Mouse (Mus musculus) hindbrain, embryonic 15.5 days (tissue): Measurements from ENCODE around the gene Kansl1. TPM values are rescaled to one million over a fixed set of nuclear protein-coding genes. Genes with fewer than 3 reads are reported as not detected.

Experiments
- ATAC-seq: fragments of 200-750 bp; cut with Nextera tagmentation; 2 replicates; pipeline ENCODE4 v1.8.0; 2017; ENCODE audit warnings: low read depth, moderate number of reproducible peaks, moderate TSS enrichment; ENCODE audit not compliant: low FRiP score
- H3K27ac ChIP-seq: fragments of 300-500 bp; sonication (generic); replicated peaks from 2 replicates; pipeline ENCODE4 v1.5.1; 2015; ENCODE audit warnings: mild to moderate bottlenecking, inconsistent platforms
- H3K27me3 ChIP-seq: fragments of 300-500 bp; sonication (generic); 2 replicates; pipeline ENCODE4 v1.6.1; 2015; ENCODE audit warnings: control low read depth, inconsistent platforms
- H3K36me3 ChIP-seq: fragments of 300-500 bp; sonication (generic); 2 replicates; pipeline ENCODE4 v1.6.1; 2015; ENCODE audit warnings: control low read depth, inconsistent platforms
- H3K4me1 ChIP-seq: fragments of 300-500 bp; sonication (generic); replicated peaks from 2 replicates; pipeline ENCODE4 v1.6.1; 2015; ENCODE audit warnings: control low read depth, inconsistent platforms
- H3K4me2 ChIP-seq: fragments of 300-500 bp; sonication (generic); 2 replicates; pipeline ENCODE4 v1.6.1; 2015; ENCODE audit warnings: moderate library complexity, mild to moderate bottlenecking, inconsistent platforms
- H3K4me3 ChIP-seq: fragments of 300-500 bp; sonication (generic); 2 replicates; pipeline ENCODE4 v1.5.1; 2015; ENCODE audit warnings: mild to moderate bottlenecking, inconsistent platforms
- H3K9ac ChIP-seq: fragments of 300-500 bp; sonication (generic); 2 replicates; pipeline ENCODE4 v1.6.1; 2015; ENCODE audit warnings: inconsistent platforms
- H3K9me3 ChIP-seq: fragments of 300-500 bp; sonication (generic); 2 replicates; pipeline ENCODE4 v1.6.1; 2016; ENCODE audit warnings: control low read depth, inconsistent platforms
- WGBS: fragments of 180-500 bp; shearing (Covaris S2); methylation state at CpG from one replicate; pipeline ENCODE4 v1.1.7; 2015; 5-methylcytosine and 5-hydroxymethylcytosine counted together
- microRNA-seq: library from miRNA; unstranded; fragments of <30 nt; microRNA quantifications from one replicate; pipeline ENCODE4, GENCODE M21; 2016
- polyA plus RNA-seq: library from polyadenylated mRNA; unstranded; fragments of >200 nt; fragmentation: Nextera tagmentation; extraction: Ambion mirVana; gene quantifications from 2 replicates; pipeline ENCODE4 v1.2.1, GENCODE M21; 2015

Kansl1 gene
- polyA plus RNA-seq, 1 experiment from 2014 or later, result 29.0 TPM

DNA sequence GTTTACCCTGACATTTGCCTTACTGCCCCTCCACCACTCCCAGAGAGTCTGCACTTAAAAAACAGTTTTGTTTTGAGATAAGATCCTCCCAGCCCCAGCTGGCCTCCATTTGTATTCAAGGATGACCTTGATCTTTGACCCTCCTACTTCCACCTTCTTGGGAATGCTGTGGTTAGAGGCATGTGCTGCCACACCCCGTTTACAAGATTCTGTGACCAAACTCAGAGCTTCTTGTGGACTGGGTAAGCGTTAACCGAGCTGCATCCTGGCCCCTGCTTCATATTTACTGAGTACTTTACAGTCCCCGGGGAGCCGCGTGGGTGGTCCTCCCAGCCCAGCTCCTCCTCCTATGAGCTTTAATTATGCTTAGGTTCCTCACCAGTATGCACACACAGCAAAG lies 173.0 kb downstream of the Kansl1 start:
- 46% methylated on average over 6 of the region's 6 CpGs for WGBS
- H3K4me1 ChIP-seq, result no peaks in the 10 kb centered on the region
- no peak overlapping the region for H3K4me2 ChIP-seq
- no peak for ATAC-seq
- no peak overlapping the region for H3K27ac ChIP-seq
- no peaks in the 10 kb centered on the region for H3K27me3 ChIP-seq
- no peak overlapping the region for H3K4me3 ChIP-seq
- H3K36me3 ChIP-seq, result peaks cover 52% of the 10 kb centered on the region
- H3K9ac ChIP-seq, result no peak overlapping the region
- no peaks in the 10 kb centered on the region for H3K9me3 ChIP-seq

DNA sequence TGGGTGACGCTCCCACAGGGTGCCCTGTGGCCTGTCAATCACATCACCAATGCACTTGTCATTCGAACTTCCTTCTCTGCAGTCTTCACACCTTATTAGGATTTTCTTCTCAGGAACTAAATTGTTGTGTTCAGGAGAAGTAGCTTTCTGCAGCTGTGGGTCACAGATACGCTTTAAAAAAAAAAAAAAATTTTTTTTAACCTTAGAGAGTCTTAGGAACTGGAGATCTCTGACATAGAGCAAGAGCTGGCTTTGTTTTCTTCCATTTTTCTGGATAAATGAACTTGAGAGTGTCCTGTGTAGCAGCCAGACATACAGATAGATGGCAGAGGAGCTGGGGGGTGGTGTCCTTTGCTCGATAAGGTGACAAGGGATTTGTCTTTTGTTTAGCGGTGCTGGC lies 173.5 kb downstream of the Kansl1 start:
- Histone ChIP-seq H3K4me2 (no peak overlapping the region), H3K36me3 (peaks cover 52% of the 10 kb centered on the region), H3K9me3 (no peaks in the 10 kb centered on the region), H3K9ac (no peak overlapping the region), H3K27me3 (no peaks in the 10 kb centered on the region), H3K27ac (no peak overlapping the region), H3K4me1 (no peaks in the 10 kb centered on the region), H3K4me3 (no peak overlapping the region)
- ATAC-seq, result no peak
- WGBS, result 58% methylated on average over 5 of the region's 5 CpGs

DNA sequence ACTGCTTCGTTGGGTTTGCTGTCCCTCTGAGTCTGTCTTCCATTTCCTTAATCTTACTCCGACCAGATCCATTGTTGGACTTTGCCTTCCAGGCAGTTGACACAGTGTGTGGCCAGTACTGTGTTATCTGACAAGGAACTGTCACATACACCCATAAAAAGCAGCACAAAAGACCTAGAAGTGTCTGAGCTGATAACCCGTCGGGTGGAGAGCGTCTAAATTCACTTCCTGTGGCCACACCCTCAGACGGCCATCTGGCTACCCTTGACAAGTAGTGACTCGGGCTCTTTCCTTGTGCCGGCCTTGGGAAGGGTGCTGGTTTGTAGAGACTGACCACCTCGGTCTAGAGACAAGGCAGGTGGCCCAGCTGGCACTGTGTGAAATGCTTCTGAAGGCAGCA lies 175.4 kb downstream of the Kansl1 start:
- Histone ChIP-seq H3K4me2 (no peak overlapping the region), H3K4me1 (peaks cover 11% of the 10 kb centered on the region; the same call in 1 of the 2 replicates), H3K27ac (no peak overlapping the region), H3K9me3 (no peaks in the 10 kb centered on the region), H3K9ac (no peak overlapping the region), H3K27me3 (no peaks in the 10 kb centered on the region), H3K36me3 (peaks cover 43% of the 10 kb centered on the region; the same call in 1 of the 2 replicates), H3K4me3 (no peak overlapping the region)
- ATAC-seq, result no peak
- 85% methylated on average over 9 of the region's 9 CpGs for WGBS

DNA sequence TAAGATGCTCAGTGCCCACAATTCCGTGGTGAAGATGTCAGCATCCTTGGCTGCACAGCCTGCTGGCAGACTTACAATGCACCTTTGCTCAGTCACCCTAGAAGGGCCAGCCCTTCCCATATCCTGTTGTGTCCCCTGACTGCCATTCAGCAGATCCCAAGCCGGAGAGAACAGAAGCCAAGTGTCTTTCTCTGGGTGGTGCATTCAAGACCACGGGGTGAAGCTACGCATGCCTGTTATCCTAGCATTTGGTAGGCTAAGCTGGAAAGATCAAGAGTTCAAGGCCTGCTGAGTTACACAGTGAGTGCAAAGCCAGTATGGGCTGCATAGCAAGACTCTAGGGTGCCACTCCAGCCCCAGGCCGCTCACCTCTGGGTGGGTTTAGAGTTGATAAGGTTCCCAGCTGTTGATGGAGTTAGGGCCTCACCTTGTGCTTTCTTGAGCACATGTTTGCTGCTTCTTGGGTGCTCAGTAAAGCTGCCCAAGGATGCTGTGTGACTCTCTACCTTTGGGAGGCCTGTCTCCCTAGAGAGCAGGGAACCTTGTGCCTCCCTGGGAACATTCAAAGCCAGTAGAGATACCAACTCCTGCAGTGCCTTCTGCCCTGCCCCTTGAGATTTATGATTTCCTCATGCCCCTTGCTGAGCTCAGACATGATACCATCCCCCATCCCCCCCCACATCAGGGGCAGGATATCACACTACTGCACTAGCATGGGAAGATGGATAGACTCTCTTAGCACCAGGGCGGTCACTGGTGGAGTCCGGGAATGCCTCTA lies 176.0 kb downstream of the Kansl1 start:
- no peak overlapping the region for H3K9ac ChIP-seq
- H3K27me3 ChIP-seq, result no peaks in the 10 kb centered on the region
- peaks cover 11% of the 10 kb centered on the region; the same call in 1 of the 2 replicates for H3K4me1 ChIP-seq
- no peak overlapping the region for H3K27ac ChIP-seq
- no peak overlapping the region for H3K4me2 ChIP-seq
- H3K9me3 ChIP-seq, result no peaks in the 10 kb centered on the region
- WGBS, result 89% methylated on average over 7 of the region's 7 CpGs
- H3K4me3 ChIP-seq, result no peak overlapping the region
- no peak for ATAC-seq
- peaks cover 41% of the 10 kb centered on the region for H3K36me3 ChIP-seq

DNA sequence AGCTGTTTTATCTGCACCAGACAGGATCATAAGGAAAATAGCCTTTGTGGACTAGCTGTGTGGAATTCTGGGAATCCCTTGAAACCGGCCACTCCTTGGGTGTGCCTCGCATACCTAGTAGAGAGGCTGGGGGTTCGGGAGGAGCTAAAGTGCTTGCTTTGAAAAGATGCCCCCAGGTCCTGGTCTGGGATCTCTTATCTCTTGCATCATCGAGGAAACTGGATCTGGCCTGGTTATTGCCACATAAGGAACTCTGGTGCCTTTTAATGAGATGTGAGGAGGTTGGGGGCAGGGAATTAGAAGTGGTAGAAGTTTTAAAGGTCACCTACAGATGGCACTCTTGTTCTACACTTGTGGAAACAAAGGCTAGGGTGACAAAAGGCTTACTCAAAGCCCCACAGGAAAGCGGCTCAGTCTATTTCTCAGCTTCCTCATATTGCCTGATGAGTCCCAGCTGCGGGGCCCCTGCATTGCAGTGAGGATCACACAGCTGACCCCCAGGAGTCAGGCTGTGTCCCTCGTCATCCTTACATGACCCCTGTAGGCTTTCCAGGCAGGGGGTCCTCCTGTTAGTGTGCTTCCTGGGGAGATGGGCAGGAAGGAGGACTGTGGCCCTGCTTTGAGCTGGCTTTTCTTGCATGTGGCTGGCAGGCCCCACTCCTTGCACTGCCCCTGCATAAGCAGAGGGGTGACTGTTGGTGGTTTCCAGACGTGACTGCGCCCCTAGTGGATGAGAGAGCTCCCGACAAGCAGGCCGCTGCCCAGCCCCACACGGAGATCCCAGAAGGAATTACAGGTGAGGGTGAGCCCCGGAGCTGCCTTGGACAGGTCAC lies 179.2 kb downstream of the Kansl1 start:
- peak overlapping the region; percentile 62 for H3K27ac ChIP-seq
- H3K9ac ChIP-seq, result no peak overlapping the region
- H3K36me3 ChIP-seq, result peaks cover 49% of the 10 kb centered on the region
- peaks cover 11% of the 10 kb centered on the region; the same call in 1 of the 2 replicates for H3K4me1 ChIP-seq
- peak; percentile 32; the same call in 1 of the 2 replicates for ATAC-seq
- no peaks in the 10 kb centered on the region for H3K27me3 ChIP-seq
- H3K4me3 ChIP-seq, result no peak overlapping the region
- H3K4me2 ChIP-seq, result no peak overlapping the region
- no peaks in the 10 kb centered on the region for H3K9me3 ChIP-seq
- WGBS, result 22% methylated on average over 13 of the region's 13 CpGs

DNA sequence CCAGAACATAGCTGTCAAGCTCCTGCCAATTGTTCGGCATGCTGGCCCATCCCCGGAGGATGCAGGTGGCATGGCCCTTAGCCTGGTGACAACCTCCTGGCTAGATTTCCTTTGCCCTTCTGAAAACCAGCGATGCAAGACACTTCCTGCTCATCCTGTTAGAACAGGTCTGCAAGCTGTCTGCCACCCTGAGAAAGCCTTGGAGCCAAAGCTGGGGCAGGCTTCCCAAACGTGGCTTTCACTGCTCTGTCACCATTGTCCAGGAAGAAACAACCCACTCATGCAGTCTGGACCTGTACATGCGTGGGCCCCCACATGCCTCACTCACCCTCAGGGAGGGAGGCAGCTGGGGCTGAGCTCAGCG lies 179.8 kb downstream of the Kansl1 start:
- Histone ChIP-seq H3K9ac (no peak overlapping the region), H3K27me3 (no peaks in the 10 kb centered on the region), H3K27ac (0 out of 2 replicates have a peak overlapping the region, but pooled peaks have one; percentile 62), H3K4me3 (no peak overlapping the region), H3K9me3 (no peaks in the 10 kb centered on the region), H3K36me3 (peaks cover 50% of the 10 kb centered on the region), H3K4me1 (peaks cover 11% of the 10 kb centered on the region; the same call in 1 of the 2 replicates), H3K4me2 (no peak overlapping the region)
- ATAC-seq, result no peak
- WGBS, result 54% methylated on average over 6 of the region's 6 CpGs

DNA sequence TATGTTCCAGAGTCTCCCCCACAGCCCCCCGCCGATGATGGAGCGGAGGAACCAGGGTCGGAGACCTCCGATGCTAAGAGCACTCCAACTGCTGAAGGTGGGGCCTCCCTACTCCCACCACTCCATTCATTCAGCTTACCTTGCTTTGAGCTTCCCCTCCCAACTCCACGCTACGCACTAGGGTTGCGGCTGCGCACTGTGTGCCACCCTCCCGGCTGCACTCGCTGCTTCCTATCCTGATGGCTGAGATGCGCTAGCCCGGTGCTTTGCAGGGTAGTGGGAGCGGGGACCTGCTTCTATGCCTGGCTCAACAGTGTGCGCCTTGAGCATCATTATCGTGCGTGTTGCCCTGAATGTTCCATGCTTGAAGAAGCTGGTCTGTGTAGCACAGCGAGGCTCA lies 181.5 kb downstream of the Kansl1 start:
- H3K27me3 ChIP-seq, result no peaks in the 10 kb centered on the region
- H3K9me3 ChIP-seq, result no peaks in the 10 kb centered on the region
- H3K36me3 ChIP-seq, result peaks cover 52% of the 10 kb centered on the region
- WGBS, result 92% methylated on average over 18 of the region's 18 CpGs
- H3K27ac ChIP-seq, result no peak overlapping the region
- peaks cover 11% of the 10 kb centered on the region; the same call in 1 of the 2 replicates for H3K4me1 ChIP-seq
- no peak overlapping the region for H3K4me2 ChIP-seq
- H3K9ac ChIP-seq, result no peak overlapping the region
- H3K4me3 ChIP-seq, result no peak overlapping the region
- ATAC-seq, result no peak

Small RNA genes lying within 50 kb of the gene (microRNA-seq; reads per million reads assigned to microRNA genes)
- not detected for gene Gm47315

Other genes with a start within 250 kb of the Kansl1 start
- gene Mapt, start 237.5 kb downstream of the Kansl1 start, polyA plus RNA-seq, result 936 and 1,059 TPM in 2 replicates
- 34.2 and 39.9 TPM in 2 replicates for gene Cdc27, start 81.8 kb upstream of the Kansl1 start, polyA plus RNA-seq
- gene Myl4, start 81.8 kb upstream of the Kansl1 start, polyA plus RNA-seq, result 2.8 and 5.1 TPM in 2 replicates
- 1.5 and 1.7 TPM in 2 replicates for gene Itgb3, start 139.1 kb upstream of the Kansl1 start, polyA plus RNA-seq
- gene Gm11639, start 216.8 kb upstream of the Kansl1 start, polyA plus RNA-seq, result 0.04 and 0.60 TPM in 2 replicates